Mouse (Mus musculus): ENCODE data around the gene Xrcc3. TPM values are rescaled to one million over a fixed set of nuclear protein-coding genes. Genes with fewer than 3 reads are reported as not detected.

Xrcc3 gene
- total RNA-seq (2023) = 1 to 10 TPM; 3.4 to 5.9 TPM

GRCm38 (mm10) chr12:111813766-111814617 lies at the start of gene Xrcc3, which contains the start of gene Zfyve21:
TSS of gene Xrcc3 (minus strand) at chr12:111813873.
TSS of gene Zfyve21 (plus strand) at chr12:111814170.

DNA sequence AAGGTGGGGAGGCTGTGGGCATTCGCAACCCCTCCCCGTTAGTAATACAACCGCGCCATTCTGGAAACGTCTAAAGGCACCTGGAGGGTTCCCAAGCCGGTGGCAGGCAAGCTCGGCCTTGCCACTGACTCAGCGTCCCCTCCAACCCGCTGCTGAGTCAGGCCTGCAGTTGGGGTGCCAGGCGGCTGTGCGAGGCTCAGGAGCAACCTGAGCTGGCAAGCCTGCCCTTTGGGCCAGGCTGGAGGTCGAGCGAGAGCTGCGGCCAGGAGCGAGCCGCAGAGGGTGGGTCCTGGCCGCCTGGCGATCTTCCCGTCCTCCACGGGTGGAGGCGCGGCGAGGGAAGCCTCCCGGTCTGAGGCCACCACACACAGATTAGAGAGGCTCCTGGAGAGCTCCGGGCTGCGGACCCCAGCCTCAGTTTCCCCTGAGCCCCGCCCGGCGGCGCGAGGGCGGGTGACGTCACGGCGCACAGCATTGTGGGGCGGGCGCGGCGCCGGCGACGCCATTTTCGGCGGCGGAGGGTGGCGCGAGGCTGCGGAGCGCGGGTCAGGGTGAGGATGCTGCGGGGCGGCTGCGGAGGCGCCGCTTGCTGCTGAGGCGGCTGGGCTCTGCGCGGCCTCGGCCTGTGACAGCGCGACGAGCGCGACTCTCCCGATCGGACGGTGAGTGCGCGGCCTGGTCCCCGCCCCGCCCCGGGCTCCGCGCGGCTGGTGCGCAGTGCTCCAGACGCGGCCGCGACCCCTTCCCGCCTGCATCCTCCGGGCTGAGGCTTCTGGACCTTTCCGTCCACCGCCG lies 55.1 kb downstream of the Xrcc3 start, which contains the start of gene Klc1:
Klc1 (plus strand) TSS at position 469 of the 795 bp plus-strand sequence.

Other genes with a start within 250 kb of the Xrcc3 start
- gene Mark3, start 239.3 kb downstream of the Xrcc3 start, total RNA-seq (2023) = 10 to 100 TPM; 55.4 to 63.9 TPM
- 1 to 10 TPM; 3.1 to 5.9 TPM for gene Ckb, start 141.5 kb downstream of the Xrcc3 start, total RNA-seq (2023)
- 1 to 10 TPM; 2.7 to 4.6 TPM for gene Trmt61a, start 135.8 kb downstream of the Xrcc3 start, total RNA-seq (2023)
- gene Bag5, start 100.6 kb downstream of the Xrcc3 start, total RNA-seq (2023) = 1 to 10 TPM; 7.9 to 9.7 TPM
- gene Apopt1, start 100.6 kb downstream of the Xrcc3 start, total RNA-seq (2023) = 10 to 100 TPM; 13.2 to 16.8 TPM
- gene Klc1, start 55.0 kb downstream of the Xrcc3 start, total RNA-seq (2023) = 10 to 100 TPM; 47.0 to 50.7 TPM
- 1 to 10 TPM; 1.8 to 5.1 TPM for gene Zfyve21, start 297 bp upstream of the Xrcc3 start, total RNA-seq (2023)
- 1 to 10 TPM; 2.1 to 2.3 TPM for gene Ppp1r13b, start 94.2 kb upstream of the Xrcc3 start, total RNA-seq (2023)
- gene Atp5mpl, start 153.1 kb upstream of the Xrcc3 start, total RNA-seq (2023) = 100 to 1,000 TPM; 151 to 165 TPM
- under 1 TPM in 1 of 2 experiments, not detected in 1; 0.29 TPM for gene Tdrd9, start 157.7 kb upstream of the Xrcc3 start, total RNA-seq (2023)
- not detected for gene Rd3l, start 167.4 kb upstream of the Xrcc3 start, total RNA-seq (2023)

Data from neutrophil, adult 59 days (primary cell).